Mouse (Mus musculus) C2C12 (cell line): ENCODE measurements around the gene Dyx1c1.

ENCODE experiments used
- CEBPB ChIP-seq: IDR thresholded peaks from one replicate; pipeline ENCODE4 v1.6.1; 2011; ENCODE audit warnings: low read depth, mild to moderate bottlenecking, control low read depth, moderate library complexity
- CTCF ChIP-seq: IDR thresholded peaks from one replicate; pipeline ENCODE4 v1.5.1; 2011; ENCODE audit not compliant: control insufficient read depth, insufficient read depth, insufficient read length
- FOSL1 ChIP-seq: IDR thresholded peaks from one replicate; pipeline ENCODE4 v1.8.0; 2011; ENCODE audit warnings: mild to moderate bottlenecking, low read length; ENCODE audit not compliant: poor library complexity, insufficient read depth, severe bottlenecking
- MAX ChIP-seq: IDR thresholded peaks from one replicate; pipeline ENCODE4 v1.6.1; 2011; ENCODE audit warnings: mild to moderate bottlenecking, control low read depth
- MYOD1 ChIP-seq: IDR thresholded peaks from one replicate; pipeline ENCODE4 v1.6.1; 2011; ENCODE audit warnings: low read depth; ENCODE audit not compliant: control insufficient read depth, insufficient read length
- MYOG ChIP-seq: IDR thresholded peaks from one replicate; pipeline ENCODE4 v1.6.1; 2011; ENCODE audit not compliant: control insufficient read depth, insufficient read length; ENCODE audit errors: extremely low read depth
- USF1 ChIP-seq: IDR thresholded peaks from one replicate; pipeline ENCODE4 v1.6.1; 2011; ENCODE audit warnings: low read depth, mild to moderate bottlenecking, control low read depth, moderate library complexity

GRCm38 (mm10) chr9:72969874-72970273 is 11.3 kb downstream of the Dyx1c1 start:
- TF ChIP-seq CTCF = no peak
- no peak for TF ChIP-seq MAX
- no peak for TF ChIP-seq USF1
- TF ChIP-seq CEBPB = no peak
- no peak for TF ChIP-seq MYOD1
- TF ChIP-seq MYOG = no peak
- no peak for TF ChIP-seq FOSL1
